Mouse (Mus musculus) megakaryocyte, embryonic 14.5 days (primary cell): Measurements from ENCODE around the gene Cmtr1.

ENCODE experiments used
- FLI1 ChIP-seq: IDR thresholded peaks from 2 replicates; pipeline ENCODE4 v1.6.1; 2012; ENCODE audit warnings: low read length, inconsistent platforms, mixed read lengths
- GATA1 ChIP-seq: IDR thresholded peaks from 3 replicates; pipeline ENCODE4 v1.6.1; 2012; ENCODE audit warnings: mixed read lengths, low read length, inconsistent platforms, borderline replicate concordance

- TF ChIP-seq GATA1 (no peak), FLI1 (no peak)
Observed at GRCm38 (mm10) chr17:29704781-29705180, 44.4 kb downstream of the Cmtr1 start.
